Mouse (Mus musculus) ES-E14 (cell line): ENCODE results near the gene Cox17. TPM values are rescaled to one million over a fixed set of nuclear protein-coding genes. Genes with fewer than 3 reads are reported as not detected.
A peak's percentile ranks its signal among the peaks of the same experiment; 100 is the strongest.
"Not testable (repeated sequence)": the region's sequence is repeated elsewhere in the genome, so short reads cannot be mapped to it uniquely, and the experiment has no call there.

Source experiments
- DNase-seq: peaks from one replicate; pipeline ENCODE4 v3.0.0-alpha.2; 2013; ENCODE audit warnings: low read depth, low spot score
- H3K27ac ChIP-seq: 2 replicates; pipeline ENCODE4 v1.5.1; 2012; ENCODE audit warnings: low read depth, mild to moderate bottlenecking, low read length, moderate library complexity, mixed read lengths; ENCODE audit not compliant: poor library complexity, insufficient read depth, severe bottlenecking
- H3K36me3 ChIP-seq: 2 replicates; pipeline ENCODE4 v1.6.1; 2012; ENCODE audit warnings: mild to moderate bottlenecking, low read length, moderate library complexity, mixed read lengths; ENCODE audit not compliant: control insufficient read depth, poor library complexity, insufficient read depth, severe bottlenecking
- H3K4me1 ChIP-seq, 2 experiments: fragments of 150-350 bp in 1 of 2; sonication (generic) in 1 of 2; 2 replicates each; pipeline ENCODE4 v1.6.1; 2012; ENCODE audit warnings: low read length in 2 of 2, mild to moderate bottlenecking in 1 of 2, mixed read lengths in 1 of 2; ENCODE audit not compliant: control insufficient read depth in 2 of 2, insufficient read depth in 2 of 2, poor library complexity in 1 of 2
- H3K4me3 ChIP-seq, 2 experiments: fragments of 150-350 bp in 1 of 2; sonication (generic) in 1 of 2; 2 replicates each; pipeline ENCODE4 v1.5.1; 2012; ENCODE audit warnings: low read length in 2 of 2, low read depth in 1 of 2, mild to moderate bottlenecking in 1 of 2, mixed read lengths in 1 of 2; ENCODE audit not compliant: insufficient read depth in 1 of 2, poor library complexity in 1 of 2, severe bottlenecking in 1 of 2
- H3K9ac ChIP-seq: 2 replicates; pipeline ENCODE4 v1.6.1; 2012; ENCODE audit warnings: low read depth, mild to moderate bottlenecking, low read length, mixed read lengths; ENCODE audit not compliant: poor library complexity, insufficient read depth, severe bottlenecking
- H3K9me3 ChIP-seq: fragments of 150-350 bp; sonication (generic); 2 replicates; pipeline ENCODE4 v1.6.1; 2012; ENCODE audit warnings: low read depth, mild to moderate bottlenecking, low read length; ENCODE audit not compliant: control insufficient read depth, insufficient read depth
- CHD2 ChIP-seq: IDR thresholded peaks from 2 replicates; pipeline ENCODE4 v1.6.1; 2014; ENCODE audit warnings: mild to moderate bottlenecking, low read depth, low read length, inconsistent platforms
- HCFC1 ChIP-seq: IDR thresholded peaks from 2 replicates; pipeline ENCODE4 v1.6.1; 2012; ENCODE audit warnings: low read length, inconsistent platforms, borderline replicate concordance; ENCODE audit not compliant: insufficient read depth
- MAFK ChIP-seq: IDR thresholded peaks from 2 replicates; pipeline ENCODE4 v1.6.1; 2014; ENCODE audit warnings: mild to moderate bottlenecking, low read depth, low read length, inconsistent platforms; ENCODE audit not compliant: insufficient read depth
- ZC3H11A ChIP-seq: IDR thresholded peaks from 2 replicates; pipeline ENCODE4 v1.6.1; 2012; ENCODE audit warnings: low read depth, mild to moderate bottlenecking, inconsistent platforms, low read length, borderline replicate concordance
- ZNF384 ChIP-seq: IDR thresholded peaks from 2 replicates; pipeline ENCODE4 v1.6.1; 2012; ENCODE audit warnings: low read depth, low read length, inconsistent platforms
- in situ Hi-C, 2 experiments: fragments of 600-800 bp; cut with MboI; formaldehyde crosslinking; loops; one replicate each; pipeline ENCODE4 v1.15.1; 2025; ENCODE audit warnings: low sequenced_read_pairs in 2 of 2, inconsistent platforms in 1 of 2; ENCODE audit not compliant: unreplicated experiment in 2 of 2
- total RNA-seq: library from RNA; depleted of rRNA; stranded (reverse); fragments of 300-350 nt; gene quantifications from 2 replicates; pipeline ENCODE4 v1.2.3, GENCODE M21; 2012

The Cox17 gene
- total RNA-seq, 1 experiment = 249 TPM

- no peaks in the 10 kb centered on the region for H3K9me3 ChIP-seq
- TF ChIP-seq CHD2 (no peak), MAFK (no peak), ZC3H11A (no peak), ZNF384 (no peak), HCFC1 (no peak)
- no peaks in the 10 kb centered on the region for H3K4me1 ChIP-seq
- no peaks in the 10 kb centered on the region for H3K36me3 ChIP-seq
- DNase-seq = no peak
- in situ Hi-C loops = loop anchor here in 1 of 2 experiments (25.0 kb wide), 1 partner anchor 733 kb away; no protein-coding TSS in a partner anchor
- H3K27ac ChIP-seq = no peak overlapping the region
- H3K9ac ChIP-seq = no peak overlapping the region
- no peak overlapping the region for H3K4me3 ChIP-seq
These were observed 17.5 kb upstream of the Cox17 start for GRCm38 (mm10) chr16:38329340-38329739.

DNA sequence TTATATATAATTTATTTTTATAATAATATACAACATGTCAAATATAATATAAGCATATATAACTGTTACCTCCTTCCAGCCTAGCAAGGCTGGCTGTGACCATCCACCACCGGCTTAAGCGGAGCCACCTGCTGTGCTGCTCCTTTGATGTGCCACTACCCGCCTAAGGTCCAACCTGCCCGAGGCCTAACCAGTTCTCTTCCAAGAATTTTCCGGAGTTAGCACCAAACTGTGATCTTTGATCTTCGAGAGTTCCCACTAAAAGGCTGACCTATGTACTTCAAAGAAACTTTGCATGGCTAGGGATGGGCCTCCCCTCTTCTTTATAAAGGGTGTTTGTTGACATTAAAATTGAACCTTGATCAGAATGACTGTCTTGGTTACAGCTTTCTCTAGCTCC, 12.4 kb upstream of the Cox17 start:
- in situ Hi-C loops = loop anchor here in 1 of 2 experiments (25.0 kb wide), 1 partner anchor 728 kb away; no protein-coding TSS in a partner anchor
- peak; percentile 55 for DNase-seq
- no peak overlapping the region for H3K9ac ChIP-seq
- H3K27ac ChIP-seq = no peak overlapping the region
- H3K36me3 ChIP-seq = no peaks in the 10 kb centered on the region
- no peaks in the 10 kb centered on the region for H3K9me3 ChIP-seq
- TF ChIP-seq ZC3H11A = no peak
- no peak for TF ChIP-seq MAFK
- TF ChIP-seq CHD2 = no peak
- no peak for TF ChIP-seq ZNF384
- no peak overlapping the region for H3K4me3 ChIP-seq
- H3K4me1 ChIP-seq = no peaks in the 10 kb centered on the region

GRCm38 (mm10) chr16:38338077-38338476, 8.7 kb upstream of the Cox17 start:
- not testable (repeated sequence) for H3K4me3 ChIP-seq, H3K36me3 ChIP-seq, H3K9me3 ChIP-seq, H3K9ac ChIP-seq, H3K27ac ChIP-seq, DNase-seq, H3K4me1 ChIP-seq
- peak; percentile 71 for TF ChIP-seq ZNF384
- in situ Hi-C loops = loop anchor here in 1 of 2 experiments (25.0 kb wide), 1 partner anchor 724 kb away; no protein-coding TSS in a partner anchor

- Histone ChIP-seq H3K4me3 (peak within 1 kb of the TSS; percentile 47 to 69), H3K36me3 (no peaks in the 10 kb centered on the region), H3K9me3 (no peaks in the 10 kb centered on the region), H3K27ac (no peak within 1 kb of the TSS), H3K4me1 (peaks cover 3 to 4% of the 10 kb centered on the region in 2 experiments; a peak in 2 of 4 replicates), H3K9ac (peak within 1 kb of the TSS; percentile 58)
- in situ Hi-C loops = loop anchor here (10.0 to 25.0 kb wide), 3 partner anchors 143 to 721 kb away; no protein-coding TSS in a partner anchor
- DNase-seq = peak; percentile 87
- TF ChIP-seq ZNF384 (no peak), MAFK (no peak), ZC3H11A (no peak), HCFC1 (no peak), CHD2 (no peak)
These were observed 5.1 kb upstream of the Cox17 start, which contains the start of gene Maats1 for GRCm38 (mm10) chr16:38341396-38342324. Gene Maats1 (minus strand): TSS chr16:38342143.
